Mouse (Mus musculus) embryonic facial prominence, embryonic 14.5 days (tissue): ENCODE measurements around the gene Coro1a. TPM values are rescaled to one million over a fixed set of nuclear protein-coding genes. Genes with fewer than 3 reads are reported as not detected.

ENCODE experiments used
- ATAC-seq: fragments of 200-750 bp; cut with Nextera tagmentation; 2 replicates; pipeline ENCODE4 v1.8.0; 2017; ENCODE audit warnings: low read depth, moderate number of reproducible peaks, moderate TSS enrichment
- DNase-seq: peaks from one replicate; pipeline ENCODE4 v3.0.0-alpha.2; 2015; ENCODE audit warnings: low spot score
- H3K27ac ChIP-seq: fragments of 300-500 bp; sonication (generic); replicated peaks from 2 replicates; pipeline ENCODE4 v1.5.1; 2014; ENCODE audit warnings: low read depth, mild to moderate bottlenecking, low read length, moderate library complexity
- H3K27me3 ChIP-seq: fragments of 300-500 bp; sonication (generic); replicated peaks from 2 replicates; pipeline ENCODE4 v1.6.1; 2014; ENCODE audit warnings: low read length; ENCODE audit not compliant: control insufficient read depth, insufficient read depth
- H3K36me3 ChIP-seq: fragments of 300-500 bp; sonication (generic); 2 replicates; pipeline ENCODE4 v1.6.1; 2014; ENCODE audit warnings: low read length, mixed read lengths; ENCODE audit not compliant: control insufficient read depth, insufficient read depth
- H3K4me1 ChIP-seq: fragments of 300-500 bp; sonication (generic); 2 replicates; pipeline ENCODE4 v1.6.1; 2014; ENCODE audit warnings: antibody characterized with exemption, low read length; ENCODE audit not compliant: control insufficient read depth, insufficient read depth
- H3K4me2 ChIP-seq: fragments of 300-500 bp; sonication (generic); 2 replicates; pipeline ENCODE4 v1.6.1; 2014; ENCODE audit warnings: low read depth, mild to moderate bottlenecking, low read length, moderate library complexity, mixed read lengths
- H3K4me3 ChIP-seq: fragments of 300-500 bp; sonication (generic); 2 replicates; pipeline ENCODE4 v1.5.1; 2014; ENCODE audit warnings: low read depth, mild to moderate bottlenecking, low read length
- H3K9ac ChIP-seq: fragments of 300-500 bp; sonication (generic); 2 replicates; pipeline ENCODE4 v1.6.1; 2014; ENCODE audit warnings: low read depth, mild to moderate bottlenecking, low read length, moderate library complexity, mixed read lengths
- H3K9me3 ChIP-seq: fragments of 300-500 bp; sonication (generic); 2 replicates; pipeline ENCODE4 v1.6.1; 2016; ENCODE audit warnings: low read length; ENCODE audit not compliant: control insufficient read depth
- WGBS: fragments of 180-500 bp; shearing (Covaris S2); extraction: QIAGEN DNeasy Blood & Tissue Kit; methylation state at CpG from one replicate; pipeline ENCODE4 v1.1.7; 2014; 5-methylcytosine and 5-hydroxymethylcytosine counted together
- polyA plus RNA-seq: library from polyadenylated mRNA; unstranded; fragments of >200 nt; fragmentation: Nextera tagmentation; extraction: Ambion mirVana; gene quantifications from 2 replicates; pipeline ENCODE4 v1.2.1, GENCODE M21; 2014

The Coro1a gene
- polyA plus RNA-seq, 1 experiment from 2014 or later: 45.2 TPM

DNA sequence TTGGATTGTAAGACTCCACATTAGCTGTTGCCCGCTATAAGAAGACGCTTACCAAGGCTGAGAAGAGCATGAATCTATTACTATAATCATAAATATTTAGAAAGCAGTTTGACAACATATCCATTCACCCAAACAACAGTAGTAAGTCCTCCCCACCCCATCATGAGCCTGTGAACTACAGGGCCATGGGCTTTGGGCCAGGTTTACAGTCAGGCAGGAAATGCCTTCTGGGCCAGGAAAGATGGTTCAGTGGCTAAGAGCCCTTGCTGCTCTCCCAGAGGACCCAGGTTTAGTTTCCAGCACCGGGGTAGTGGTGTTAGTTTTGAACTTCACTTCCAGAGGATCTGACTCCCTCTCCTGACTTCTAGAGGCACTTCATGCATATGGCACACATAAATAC lies 10.0 kb upstream of the Coro1a start:
- ATAC-seq: no peak
- Histone ChIP-seq H3K9me3 (no peaks in the 10 kb centered on the region), H3K36me3 (no peaks in the 10 kb centered on the region), H3K4me2 (no peak overlapping the region), H3K4me1 (no peaks in the 10 kb centered on the region), H3K27ac (no peak overlapping the region), H3K4me3 (no peak overlapping the region), H3K9ac (no peak overlapping the region), H3K27me3 (no peaks in the 10 kb centered on the region)
- 80% methylated on average over 3 of the region's 3 CpGs for WGBS
- no peak for DNase-seq

DNA sequence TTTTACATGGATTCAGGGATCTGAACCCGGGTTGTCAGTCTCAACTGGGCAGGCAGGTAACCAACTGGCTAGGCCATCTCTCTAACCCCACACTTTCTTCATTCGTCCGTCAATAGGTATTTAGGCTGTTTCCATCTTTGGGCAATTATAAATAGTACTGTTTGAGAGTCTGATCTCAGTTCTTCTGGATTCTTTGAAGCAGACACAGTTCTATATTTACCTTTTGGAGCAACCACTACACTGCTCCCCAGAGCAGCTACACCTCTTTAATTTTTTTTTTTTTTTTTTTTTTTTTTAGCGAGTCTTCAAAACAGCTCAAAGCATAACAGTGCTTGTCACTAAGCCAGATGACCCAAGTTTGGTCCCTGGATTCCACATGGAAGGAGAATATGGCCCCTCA lies 8.1 kb upstream of the Coro1a start:
- DNase-seq: no peak
- no peak overlapping the region for H3K9ac ChIP-seq
- H3K9me3 ChIP-seq: no peaks in the 10 kb centered on the region
- H3K4me1 ChIP-seq: no peaks in the 10 kb centered on the region
- no peak overlapping the region for H3K4me2 ChIP-seq
- H3K36me3 ChIP-seq: no peaks in the 10 kb centered on the region
- H3K4me3 ChIP-seq: no peak overlapping the region
- H3K27ac ChIP-seq: no peak overlapping the region
- no peaks in the 10 kb centered on the region for H3K27me3 ChIP-seq
- ATAC-seq: no peak
- 78% methylated on average over 4 of the region's 4 CpGs for WGBS

DNA sequence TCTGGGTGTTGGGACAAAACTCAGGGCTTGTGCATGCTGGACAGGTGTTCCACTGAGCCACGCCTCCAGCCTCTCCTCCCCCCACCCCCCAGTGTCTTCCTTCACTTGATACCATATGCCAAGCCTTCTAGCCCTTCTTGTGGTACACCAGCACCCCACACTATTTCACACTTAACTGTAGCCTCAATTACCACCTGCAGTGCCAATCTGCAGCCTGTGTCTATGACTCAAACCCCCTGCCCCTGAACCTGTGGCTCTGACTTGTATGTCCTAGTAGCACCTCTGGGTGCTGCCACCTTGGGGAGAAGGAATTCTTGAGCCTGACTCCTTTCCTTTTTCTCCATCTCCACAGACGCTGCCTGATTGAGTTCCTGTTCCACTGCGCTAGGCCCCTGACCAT lies 4.3 kb upstream of the Coro1a start:
- no peak for DNase-seq
- ATAC-seq: no peak

DNA sequence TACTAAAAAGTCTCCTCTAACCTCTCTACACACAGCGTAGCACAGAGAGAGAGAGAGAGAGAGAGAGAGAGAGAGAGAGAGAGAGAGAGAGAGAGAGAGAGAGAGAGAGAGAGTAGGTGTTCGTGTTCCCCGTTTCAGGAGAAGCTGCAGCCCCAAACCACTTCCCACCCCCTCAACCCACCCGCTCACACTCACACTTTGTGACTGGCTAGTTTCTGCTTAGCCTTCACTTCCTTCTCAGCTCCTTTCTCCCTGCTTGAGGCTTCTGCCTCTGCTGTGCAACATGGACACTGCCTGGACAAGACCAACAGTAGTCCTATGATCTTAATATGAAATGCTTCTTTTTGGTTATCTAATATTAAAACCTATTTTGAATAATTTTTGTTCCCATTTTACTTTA lies 2.7 kb upstream of the Coro1a start:
- H3K36me3 ChIP-seq: no peaks in the 10 kb centered on the region
- 77% methylated on average over 4 of the region's 4 CpGs for WGBS
- H3K9me3 ChIP-seq: 0 out of 2 replicates have a peak, but pooled peaks cover 5% of the 10 kb centered on the region
- H3K4me3 ChIP-seq: no peak overlapping the region
- H3K9ac ChIP-seq: no peak overlapping the region
- no peak overlapping the region for H3K4me2 ChIP-seq
- 0 out of 2 replicates have a peak, but pooled peaks cover 7% of the 10 kb centered on the region for H3K27me3 ChIP-seq
- ATAC-seq: no peak
- DNase-seq: no peak
- H3K4me1 ChIP-seq: no peaks in the 10 kb centered on the region
- H3K27ac ChIP-seq: no peak overlapping the region

More for the DNA sequence above, 4.3 kb upstream of the Coro1a start:
- no peaks in the 10 kb centered on the region for H3K27me3 ChIP-seq
- no peaks in the 10 kb centered on the region for H3K4me1 ChIP-seq
- H3K4me2 ChIP-seq: no peak overlapping the region
- no peak overlapping the region for H3K4me3 ChIP-seq
- 0 out of 2 replicates have a peak, but pooled peaks cover 5% of the 10 kb centered on the region for H3K9me3 ChIP-seq
- 64% methylated on average over 3 of the region's 3 CpGs for WGBS
- H3K36me3 ChIP-seq: no peaks in the 10 kb centered on the region
- no peak overlapping the region for H3K27ac ChIP-seq
- no peak overlapping the region for H3K9ac ChIP-seq

DNA sequence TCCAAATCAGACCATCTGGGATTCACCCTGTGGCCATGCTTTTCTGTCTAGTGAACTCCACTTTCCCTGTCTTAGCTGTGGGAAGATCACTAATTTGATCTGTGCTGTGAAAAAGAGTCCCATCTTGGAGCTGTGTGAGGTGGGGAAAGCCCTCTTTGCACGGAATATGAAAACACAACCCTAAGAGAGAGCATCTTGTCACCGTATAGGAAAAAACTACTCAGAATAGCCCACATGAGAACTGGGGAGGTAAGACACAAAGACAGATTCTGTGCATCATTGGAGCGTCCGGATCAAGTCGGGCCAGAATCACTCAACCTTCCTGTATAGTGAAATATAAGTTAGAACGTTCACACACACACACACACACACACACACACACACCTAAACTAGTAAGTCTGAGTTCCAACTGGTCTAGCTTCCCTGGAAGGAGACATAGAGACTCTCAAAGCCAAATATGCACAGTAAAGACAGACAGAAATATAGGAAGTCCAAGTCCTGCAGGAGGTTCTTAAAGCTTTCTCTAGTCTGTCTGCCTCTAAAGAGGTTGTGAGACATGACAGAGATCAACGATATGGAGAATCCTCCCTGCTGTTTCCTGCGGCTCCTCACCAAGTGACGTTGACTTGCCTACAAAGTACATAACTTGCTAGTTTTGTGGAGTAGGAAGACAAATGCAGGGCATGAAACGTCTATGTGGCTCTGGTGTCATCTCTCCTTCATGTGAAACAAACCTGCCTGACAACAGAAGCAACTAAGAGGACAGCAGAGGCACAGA lies 777 bp upstream of the Coro1a start:
- Histone ChIP-seq H3K9ac (no peak overlapping the region), H3K4me3 (no peak overlapping the region), H3K27me3 (peaks cover 17% of the 10 kb centered on the region; the same call in 1 of the 2 replicates), H3K27ac (no peak overlapping the region), H3K9me3 (0 out of 2 replicates have a peak, but pooled peaks cover 5% of the 10 kb centered on the region), H3K4me1 (peaks cover 13% of the 10 kb centered on the region), H3K36me3 (no peaks in the 10 kb centered on the region), H3K4me2 (no peak overlapping the region)
- no peak for ATAC-seq
- no peak for DNase-seq
- WGBS: 83% methylated on average over 10 of the region's 10 CpGs

DNA sequence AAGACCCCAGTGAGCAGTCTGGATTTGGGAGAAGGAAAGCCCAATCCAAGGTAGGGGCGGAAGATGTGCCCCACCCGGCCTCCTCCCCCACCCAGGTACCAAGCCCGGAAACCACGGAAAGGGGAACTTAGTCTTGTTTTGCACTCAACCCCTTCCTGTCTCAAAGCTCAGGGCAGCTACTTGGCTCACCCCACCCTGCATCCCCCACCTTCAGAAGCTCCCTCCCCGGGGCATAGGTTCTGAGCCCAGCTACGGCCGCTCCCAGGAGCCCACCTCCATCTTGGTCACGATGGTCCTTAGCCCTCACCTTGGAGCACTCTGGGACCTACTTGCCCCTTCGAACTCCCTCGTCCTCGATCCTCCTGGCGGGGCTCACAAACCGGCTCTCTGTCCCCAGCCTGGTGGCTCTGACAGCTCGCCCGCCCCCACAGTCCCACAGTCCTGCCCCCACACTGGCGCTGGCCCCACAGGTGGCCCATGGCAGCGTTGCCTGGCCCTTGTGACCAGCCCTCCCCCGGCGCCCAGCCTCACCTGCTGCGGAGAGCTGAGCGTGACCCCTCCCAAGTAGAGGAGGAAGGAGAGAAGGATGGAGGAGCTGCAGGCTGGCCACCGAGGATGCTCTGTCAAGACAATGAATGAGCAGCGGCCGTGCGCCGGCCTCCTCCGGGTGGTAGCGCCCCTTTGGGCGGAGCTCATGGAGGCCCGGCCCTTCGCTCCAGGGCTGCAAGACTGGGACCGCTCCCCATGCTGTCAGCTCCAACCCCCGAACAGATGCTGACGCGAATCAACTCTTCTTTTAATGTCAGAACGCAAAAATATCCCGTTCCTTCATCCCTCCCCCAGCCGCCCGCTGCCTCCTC lies 3.2 kb downstream of the Coro1a start:
- ATAC-seq (peak; percentile 86), DNase-seq (peak; percentile 85)
- Histone ChIP-seq H3K27ac (no peak overlapping the region), H3K4me2 (peak overlapping the region; percentile 92), H3K4me3 (peak overlapping the region; percentile 48), H3K9ac (peak overlapping the region; percentile 60), H3K27me3 (peaks cover 19% of the 10 kb centered on the region; the same call in 1 of the 2 replicates), H3K4me1 (peaks cover 13% of the 10 kb centered on the region), H3K36me3 (no peaks in the 10 kb centered on the region), H3K9me3 (0 out of 2 replicates have a peak, but pooled peaks cover 5% of the 10 kb centered on the region)
- WGBS: 3% methylated on average over 31 of the region's 39 CpGs

DNA sequence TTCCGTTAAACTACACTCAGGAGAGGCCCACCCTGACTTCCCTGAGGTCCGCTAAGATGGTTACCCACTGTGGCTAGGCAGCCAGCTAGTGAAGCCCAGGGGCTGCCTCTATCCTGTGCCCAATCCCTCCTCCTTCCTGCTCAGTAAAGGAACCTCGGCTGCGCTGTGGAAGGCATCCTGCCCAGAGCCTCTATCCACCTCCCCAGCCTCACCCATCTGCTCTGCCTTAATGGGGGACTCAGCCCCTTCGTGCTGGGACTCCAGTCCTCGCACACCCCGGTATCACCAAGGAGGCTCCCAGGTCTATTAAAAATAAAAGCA lies 3.9 kb downstream of the Coro1a start:
- peak overlapping the region; percentile 17; the same call in 1 of the 2 replicates for H3K9ac ChIP-seq

DNA sequence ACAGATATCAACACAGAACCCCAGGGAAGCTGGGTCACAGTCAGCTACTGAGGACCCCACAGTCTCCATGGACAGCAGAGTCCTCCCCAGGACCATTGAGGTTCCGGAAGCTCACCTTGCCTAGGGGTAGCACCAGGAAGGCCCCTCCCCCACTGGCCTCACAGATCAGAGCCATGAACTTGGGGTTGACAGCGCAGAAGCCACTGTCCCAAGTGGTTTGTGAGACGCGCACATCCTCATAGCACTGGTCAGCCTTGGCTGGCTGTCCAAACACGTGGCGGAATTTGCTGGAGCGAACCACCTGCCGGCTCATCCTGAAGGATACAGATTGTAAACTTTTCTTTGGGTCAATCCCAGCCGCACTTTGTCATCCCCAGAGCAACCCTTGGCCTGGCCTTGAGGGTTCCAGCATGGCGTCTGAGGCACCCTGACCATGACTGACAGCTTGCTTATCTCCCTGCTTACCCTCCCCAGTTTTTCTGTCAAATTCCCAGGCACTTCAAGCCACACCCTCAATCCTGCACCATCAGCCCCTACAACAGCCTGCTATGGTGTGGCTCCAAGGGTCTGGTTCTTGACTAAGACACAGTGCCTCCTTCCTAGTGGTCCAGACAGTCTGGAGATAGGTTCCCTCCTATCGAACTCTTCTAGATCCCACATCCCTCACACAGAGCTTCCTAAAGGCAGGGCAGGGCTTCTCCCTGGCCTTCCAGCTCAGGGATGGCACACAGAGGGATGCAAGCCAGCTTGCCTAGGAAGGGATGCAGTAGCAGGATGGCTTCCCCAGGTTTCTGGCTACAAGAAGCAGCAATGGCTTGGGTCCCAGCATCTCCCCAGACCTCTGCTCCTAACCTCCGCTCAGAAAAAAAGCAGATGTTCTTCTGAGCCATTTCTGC lies 4.5 kb downstream of the Coro1a start:
- H3K27ac ChIP-seq: no peak overlapping the region
- peak overlapping the region; percentile 92; the same call in 1 of the 2 replicates for H3K4me2 ChIP-seq
- peaks cover 19% of the 10 kb centered on the region; the same call in 1 of the 2 replicates for H3K27me3 ChIP-seq

More for the DNA sequence above, 3.9 kb downstream of the Coro1a start:
- Histone ChIP-seq H3K36me3 (no peaks in the 10 kb centered on the region), H3K27me3 (peaks cover 19% of the 10 kb centered on the region; the same call in 1 of the 2 replicates), H3K4me3 (peak overlapping the region; percentile 48), H3K4me2 (peak overlapping the region; percentile 92), H3K9me3 (0 out of 2 replicates have a peak, but pooled peaks cover under 1% of the 10 kb centered on the region), H3K4me1 (peaks cover 13% of the 10 kb centered on the region), H3K27ac (no peak overlapping the region)
- 11% methylated on average over 7 of the region's 7 CpGs for WGBS
- no peak for DNase-seq
- no peak for ATAC-seq

More for the DNA sequence above, 4.5 kb downstream of the Coro1a start:
- H3K9ac ChIP-seq: peak overlapping the region; percentile 17; the same call in 1 of the 2 replicates
- no peak for ATAC-seq
- peaks cover 13% of the 10 kb centered on the region for H3K4me1 ChIP-seq
- no peaks in the 10 kb centered on the region for H3K9me3 ChIP-seq
- DNase-seq: no peak
- 76% methylated on average over 12 of the region's 12 CpGs for WGBS
- 0 out of 2 replicates have a peak overlapping the region, but pooled peaks have one; percentile 48 for H3K4me3 ChIP-seq
- no peaks in the 10 kb centered on the region for H3K36me3 ChIP-seq
